Mouse (Mus musculus) heart, adult 2 months (tissue): ENCODE measurements at regions not wholly inside any gene's neighbourhood (a gene's known extent, or its start where the extent isn't known, plus 50 kb on each side); places are given as distances from the start of the nearest gene placed in this dataset.

Experiments used
- DNase-seq, 2 experiments: peaks; one replicate each; pipeline ENCODE4 v3.0.0; 2021
- H3K27ac ChIP-seq: fragments of 200-600 bp; 2 replicates; pipeline ENCODE4 v1.8.1; 2022
- H3K27me3 ChIP-seq: fragments of 200-500 bp; 2 replicates; pipeline ENCODE4 v1.6.1; 2012; ENCODE audit warnings: mild to moderate bottlenecking, low read length, inconsistent platforms, mixed read lengths; ENCODE audit not compliant: control insufficient read depth, insufficient read depth
- H3K36me3 ChIP-seq: fragments of 200-500 bp; 2 replicates; pipeline ENCODE4 v1.6.1; 2012; ENCODE audit warnings: low read length, inconsistent platforms; ENCODE audit not compliant: control insufficient read depth, insufficient read depth
- H3K4me1 ChIP-seq: fragments of 200-500 bp; 2 replicates; pipeline ENCODE4 v1.6.1; 2011; ENCODE audit warnings: low read length; ENCODE audit not compliant: control insufficient read depth, insufficient read depth
- H3K4me3 ChIP-seq: fragments of 200-600 bp; 2 replicates; pipeline ENCODE4 v1.8.1; 2022
- H3K79me2 ChIP-seq: fragments of 200-500 bp; replicated peaks from 2 replicates; pipeline ENCODE4 v1.6.1; 2012; ENCODE audit warnings: mild to moderate bottlenecking, inconsistent platforms, low read length, moderate library complexity, mixed read lengths; ENCODE audit not compliant: control insufficient read depth, insufficient read depth
- H3K9ac ChIP-seq: fragments of 200-500 bp; 2 replicates; pipeline ENCODE4 v1.6.1; 2012; ENCODE audit warnings: low read depth, mild to moderate bottlenecking, control low read depth, inconsistent platforms, low read length, mixed read lengths
- CTCF ChIP-seq: fragments of 200-600 bp; IDR thresholded peaks from 2 replicates; pipeline ENCODE4 v1.8.1; 2022; ENCODE audit warnings: antibody characterized with exemption, mild to moderate bottlenecking, moderate library complexity
- EP300 ChIP-seq: fragments of 200-500 bp; IDR thresholded peaks from 2 replicates; pipeline ENCODE4 v1.6.1; 2011; ENCODE audit warnings: low read depth, low read length, control low read depth; ENCODE audit not compliant: insufficient read depth
- POLR2A ChIP-seq: fragments of 200-500 bp; IDR thresholded peaks from 2 replicates; pipeline ENCODE4 v1.6.1; 2011; ENCODE audit warnings: mild to moderate bottlenecking, low read depth, low read length, control low read depth; ENCODE audit not compliant: insufficient read depth
- WGBS: fragments of 180-500 bp; shearing (Covaris S2); methylation state at CpG from one replicate; pipeline ENCODE4 v1.1.7; 2018; 5-methylcytosine and 5-hydroxymethylcytosine counted together
- intact Hi-C: fragments of 180-260 bp; cut with DNase I; formaldehyde crosslinking; loops from one replicate; pipeline ENCODE4 v1.15.1; 2025

GRCm38 (mm10) chr6:93581141-93581540, 637.8 kb upstream of the Adamts9 start:
- Histone ChIP-seq H3K9ac (no peak overlapping the region), H3K4me1 (no peaks in the 10 kb centered on the region), H3K36me3 (no peaks in the 10 kb centered on the region), H3K79me2 (no peaks in the 10 kb centered on the region), H3K4me3 (no peak overlapping the region), H3K27ac (no peak overlapping the region), H3K27me3 (no peaks in the 10 kb centered on the region)
- DNase-seq: no peak
- 86% methylated on average over 7 of the region's 7 CpGs for WGBS
- intact Hi-C loops: no loop called here
- TF ChIP-seq CTCF: no peak
- no peak for TF ChIP-seq EP300
- TF ChIP-seq POLR2A: no peak

- H3K4me1 ChIP-seq: no peaks in the 10 kb centered on the region
- no peak for DNase-seq
- intact Hi-C loops: no loop called here
- H3K27ac ChIP-seq: no peak overlapping the region
- WGBS: 79% methylated on average over 6 of the region's 6 CpGs
- no peak overlapping the region for H3K4me3 ChIP-seq
- no peaks in the 10 kb centered on the region for H3K36me3 ChIP-seq
- no peaks in the 10 kb centered on the region for H3K79me2 ChIP-seq
- H3K9ac ChIP-seq: no peak overlapping the region
- no peak for TF ChIP-seq EP300
- no peaks in the 10 kb centered on the region for H3K27me3 ChIP-seq
These were observed 637.4 kb upstream of the Adamts9 start for GRCm38 (mm10) chr6:93580716-93581115.

- Histone ChIP-seq H3K27ac (no peak overlapping the region), H3K4me1 (peaks cover 3% of the 10 kb centered on the region), H3K36me3 (no peaks in the 10 kb centered on the region), H3K79me2 (no peaks in the 10 kb centered on the region), H3K9ac (no peak overlapping the region), H3K27me3 (no peaks in the 10 kb centered on the region), H3K4me3 (no peak overlapping the region)
- DNase-seq: no peak
- intact Hi-C loops: no loop called here
- WGBS: 92% methylated on average over 6 of the region's 6 CpGs
- no peak for TF ChIP-seq CTCF
- no peak for TF ChIP-seq EP300
- TF ChIP-seq POLR2A: no peak
These were observed 632.0 kb upstream of the Adamts9 start for GRCm38 (mm10) chr6:93575249-93575648.

GRCm38 (mm10) chr6:93573679-93574635, 630.7 kb upstream of the Adamts9 start:
- TF ChIP-seq EP300: no peak
- no peak for TF ChIP-seq POLR2A
- TF ChIP-seq CTCF: no peak
- WGBS: 50% methylated on average over 7 of the region's 7 CpGs
- peak in 1 of 2 experiments; percentile 39 for DNase-seq
- H3K9ac ChIP-seq: no peak overlapping the region
- H3K36me3 ChIP-seq: no peaks in the 10 kb centered on the region
- no peak overlapping the region for H3K27ac ChIP-seq
- intact Hi-C loops: no loop called here
- no peaks in the 10 kb centered on the region for H3K27me3 ChIP-seq
- peaks cover 3% of the 10 kb centered on the region for H3K4me1 ChIP-seq
- H3K4me3 ChIP-seq: no peak overlapping the region
- H3K79me2 ChIP-seq: no peaks in the 10 kb centered on the region

GRCm38 (mm10) chr6:93569866-93570265, 626.6 kb upstream of the Adamts9 start:
- WGBS: 86% methylated on average over 2 of the region's 2 CpGs
- H3K4me1 ChIP-seq: peaks cover 3% of the 10 kb centered on the region
- intact Hi-C loops: no loop called here
- H3K27ac ChIP-seq: no peak overlapping the region
- H3K36me3 ChIP-seq: no peaks in the 10 kb centered on the region
- no peaks in the 10 kb centered on the region for H3K79me2 ChIP-seq
- no peak overlapping the region for H3K9ac ChIP-seq
- no peak for TF ChIP-seq POLR2A
- TF ChIP-seq CTCF: no peak
- no peak for TF ChIP-seq EP300
- no peak overlapping the region for H3K4me3 ChIP-seq
- no peak for DNase-seq
- H3K27me3 ChIP-seq: no peaks in the 10 kb centered on the region

GRCm38 (mm10) chr6:93569211-93569610, 625.9 kb upstream of the Adamts9 start:
- Histone ChIP-seq H3K36me3 (no peaks in the 10 kb centered on the region), H3K27me3 (no peaks in the 10 kb centered on the region), H3K9ac (no peak overlapping the region), H3K27ac (no peak overlapping the region), H3K4me3 (no peak overlapping the region), H3K4me1 (peaks cover 2% of the 10 kb centered on the region), H3K79me2 (no peaks in the 10 kb centered on the region)
- intact Hi-C loops: no loop called here
- DNase-seq: no peak
- WGBS: 58% methylated on average over 6 of the region's 6 CpGs
- no peak for TF ChIP-seq POLR2A
- no peak for TF ChIP-seq EP300
- TF ChIP-seq CTCF: no peak
